Mouse (Mus musculus) B cell, adult 2 months (primary cell): ENCODE data around the gene Rnase13.

Source experiments
- DNase-seq, 2 experiments: peaks; one replicate each; pipeline ENCODE4 v3.0.0; 2022

Rnase13 gene

GRCm38 (mm10) chr14:51871741-51872140, 50.8 kb downstream of the Rnase13 start:
- no peak for DNase-seq
